Mouse (Mus musculus) thymus, adult 18-20 months (tissue): ENCODE results near the gene Txndc12.

Source experiments
- DNase-seq, 2 experiments: peaks; one replicate each; pipeline ENCODE4 v3.0.0; 2022; ENCODE audit warnings: mixed read lengths in 2 of 2

The Txndc12 gene

DNA sequence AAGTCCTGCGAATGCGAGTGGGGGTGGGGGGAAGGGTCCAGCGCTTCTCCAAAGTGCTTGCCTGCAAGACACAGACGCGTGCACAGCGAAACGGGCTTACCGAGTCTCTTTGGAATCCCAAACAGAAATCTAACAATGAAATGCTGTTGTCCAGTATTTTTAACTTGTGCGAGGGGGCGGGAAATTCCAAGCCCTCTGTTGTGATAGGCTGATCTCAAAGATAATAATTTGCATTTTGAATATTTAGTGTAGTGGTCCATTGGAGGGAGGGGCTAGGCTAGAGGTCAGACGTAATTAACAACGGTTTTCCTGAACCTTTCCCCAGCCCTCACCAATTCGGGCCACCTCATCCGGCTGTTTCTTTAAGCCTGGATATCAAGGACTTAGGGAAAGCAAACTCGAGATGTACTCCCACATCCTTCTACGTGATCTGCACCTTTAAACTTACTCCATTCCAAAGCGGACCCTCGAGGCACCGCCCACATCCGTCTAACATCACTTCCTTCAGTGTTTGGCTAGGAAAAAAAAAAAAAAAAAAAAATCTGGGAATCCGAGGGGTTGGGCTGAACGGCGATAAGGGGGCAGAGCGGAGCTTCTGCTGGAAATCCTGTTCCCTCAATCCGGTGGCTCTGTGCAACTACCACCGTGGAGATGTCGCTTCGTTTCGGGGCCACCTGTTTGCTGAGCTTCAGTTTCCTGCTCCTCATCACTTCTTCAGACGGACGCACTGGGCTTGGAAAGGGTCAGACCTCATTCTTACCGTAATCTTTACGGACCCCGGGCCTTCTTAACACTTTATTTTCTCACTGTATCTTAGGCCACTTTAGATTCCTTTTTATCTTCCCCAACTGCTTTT lies at the start of gene Txndc12:
TSS of gene Txndc12 (plus strand) at position 487 of the 856 bp plus-strand sequence.
- DNase-seq: peak; percentile 64 to 77

DNA sequence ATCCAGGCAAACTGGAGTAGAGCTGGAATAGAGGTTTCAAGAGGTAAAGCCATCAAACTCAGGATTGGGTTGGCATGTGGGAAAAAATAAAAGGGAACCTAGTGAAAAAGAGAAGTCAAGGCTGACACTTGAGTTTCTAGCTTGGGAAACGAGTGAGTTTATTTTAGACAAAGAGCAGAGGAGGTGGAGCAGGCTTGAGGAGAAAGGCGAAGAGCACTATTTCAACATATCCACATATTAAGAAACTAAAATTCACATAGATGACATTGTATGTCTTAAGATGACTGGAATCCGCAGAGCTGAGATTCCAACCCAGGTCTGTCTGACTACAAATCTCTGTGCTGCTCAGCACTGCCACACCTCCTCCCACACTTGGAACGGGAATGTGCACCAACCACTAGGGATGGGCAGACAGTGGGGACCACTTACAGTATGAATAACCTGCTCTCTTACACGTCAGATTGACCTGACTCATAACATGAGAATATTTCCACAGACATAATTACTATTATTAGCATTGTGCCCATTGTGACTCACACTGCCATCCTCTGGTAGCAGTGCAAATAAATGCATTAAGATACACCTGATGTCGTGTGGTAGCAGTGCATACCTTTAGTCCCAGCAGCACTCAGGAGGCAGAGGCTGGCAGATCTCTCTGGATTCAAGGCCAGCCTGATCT lies 45.0 kb upstream of the Txndc12 start:
- no peak for DNase-seq

DNA sequence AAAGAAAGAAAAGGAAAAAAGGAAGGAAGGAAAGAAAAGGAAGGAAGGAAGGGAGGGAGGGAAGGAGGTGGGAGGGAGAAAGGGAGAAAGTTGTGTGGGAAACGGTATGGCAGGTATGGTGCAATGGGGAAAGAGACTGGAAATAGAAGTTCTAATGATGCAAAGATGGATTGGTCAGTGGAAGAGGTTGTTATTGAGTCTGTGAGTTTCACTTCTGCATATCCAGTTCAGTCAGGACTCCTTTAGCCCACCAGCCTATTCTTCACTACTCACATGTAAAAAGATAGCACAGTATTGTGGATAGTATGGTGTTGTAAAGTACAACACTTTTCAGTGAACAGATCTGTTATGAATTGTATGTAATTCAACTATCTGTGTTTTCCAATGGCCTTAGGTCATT lies 43.9 kb upstream of the Txndc12 start:
- no peak for DNase-seq

GRCm38 (mm10) chr4:108793941-108794340 lies 40.5 kb upstream of the Txndc12 start:
- no peak for DNase-seq

DNA sequence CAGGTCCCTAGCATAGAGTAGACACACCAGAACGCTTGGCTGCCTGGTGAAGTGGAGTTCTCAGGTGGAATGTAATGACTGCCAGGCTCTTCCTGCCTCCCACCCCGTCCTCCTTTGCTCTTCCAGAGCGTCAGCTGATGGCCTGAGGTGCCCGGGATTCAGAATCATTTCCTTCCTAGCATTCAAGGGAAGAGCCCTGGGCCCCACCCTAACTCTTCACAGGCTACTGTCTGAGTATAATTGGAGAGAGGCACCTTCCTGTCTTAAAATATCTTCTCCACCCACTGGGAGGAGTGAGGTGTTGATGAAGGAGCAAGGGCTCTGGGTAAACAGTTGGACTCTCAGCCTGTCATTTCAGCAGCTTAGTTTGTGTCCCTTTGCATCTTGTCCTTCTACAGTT lies 37.7 kb upstream of the Txndc12 start:
- DNase-seq: no peak

- DNase-seq: peak in 1 of 2 experiments; percentile 4
These were observed 36.1 kb upstream of the Txndc12 start for GRCm38 (mm10) chr4:108798083-108798830.

- DNase-seq: no peak
These were observed 30.9 kb upstream of the Txndc12 start for GRCm38 (mm10) chr4:108803535-108803934.

- no peak for DNase-seq
These were observed 23.3 kb upstream of the Txndc12 start for GRCm38 (mm10) chr4:108811142-108811541.

GRCm38 (mm10) chr4:108811550-108811949 lies 22.9 kb upstream of the Txndc12 start:
- no peak for DNase-seq

DNA sequence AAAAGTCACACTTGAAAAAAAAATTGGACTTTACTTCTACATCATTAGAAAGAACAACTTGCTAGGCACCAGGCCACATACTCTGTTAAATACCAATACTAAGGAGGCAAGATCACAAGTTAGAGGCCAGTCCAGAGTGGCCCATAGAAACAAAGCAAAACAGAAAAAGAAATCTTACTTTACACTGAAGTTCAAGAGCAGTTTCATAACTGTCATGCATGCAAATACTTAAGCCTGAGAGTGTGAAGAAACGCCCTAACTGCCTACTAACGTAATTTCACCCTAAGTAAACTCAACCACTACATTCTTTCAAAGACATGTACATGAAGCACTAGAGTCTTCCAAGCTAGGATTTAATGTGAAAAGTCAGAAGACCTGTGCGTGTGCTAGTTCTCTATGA lies 8.7 kb upstream of the Txndc12 start:
- DNase-seq: no peak

DNA sequence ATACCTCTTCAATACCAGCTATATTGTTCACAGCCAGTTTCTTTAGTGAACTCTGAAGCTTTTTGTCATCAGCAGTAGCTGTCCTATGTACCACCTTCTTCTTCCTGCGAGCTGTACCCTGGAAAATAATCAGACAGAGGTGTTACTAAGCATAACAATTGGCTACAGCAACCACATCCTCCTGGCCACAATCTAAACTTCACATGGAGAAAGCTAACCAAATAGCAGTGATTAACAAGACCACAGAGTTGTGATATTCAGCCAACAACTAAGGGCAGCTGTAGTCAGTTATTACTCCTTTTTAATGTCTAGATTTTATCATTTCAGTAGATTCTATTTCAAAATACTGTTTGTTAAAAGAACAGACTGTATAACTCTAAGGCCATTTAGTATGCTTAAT lies 8.3 kb upstream of the Txndc12 start:
- DNase-seq: no peak

DNA sequence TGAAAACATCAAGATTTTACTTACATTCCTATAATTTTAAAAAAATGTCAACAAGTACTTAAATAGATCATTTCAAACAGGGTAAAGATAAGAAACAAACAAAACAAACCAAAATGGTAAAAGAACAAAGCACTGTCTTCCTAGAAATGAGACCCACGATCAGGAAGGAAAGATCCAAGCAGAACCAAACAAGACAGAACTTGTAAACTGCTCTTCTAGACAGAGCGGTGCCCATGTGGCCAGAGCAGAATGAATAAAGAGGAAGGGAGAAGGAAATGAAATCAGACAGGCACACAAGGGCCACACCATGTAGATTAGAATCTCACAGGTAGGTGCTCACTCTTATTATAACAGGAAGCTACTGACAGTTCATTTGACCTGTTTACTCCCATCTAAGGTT lies 7.8 kb upstream of the Txndc12 start:
- DNase-seq: no peak

DNA sequence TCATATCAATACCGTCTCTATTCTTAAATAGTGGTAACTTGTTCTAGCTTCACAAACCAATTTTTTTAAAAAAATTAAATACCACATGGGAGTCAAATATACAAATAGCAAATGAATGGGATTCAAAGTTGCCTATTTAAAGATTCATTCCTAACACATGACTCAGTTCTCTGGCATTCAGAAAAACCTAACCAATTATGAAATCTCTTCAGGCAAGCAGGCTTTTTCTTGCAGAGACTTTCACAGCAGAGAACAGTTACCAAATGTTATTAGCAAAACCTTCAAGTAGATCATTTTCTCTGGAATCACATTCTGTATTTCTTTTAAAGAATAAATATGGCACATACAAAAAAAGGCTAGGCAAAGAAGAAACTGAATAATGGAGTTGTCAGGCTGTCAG lies 3.7 kb upstream of the Txndc12 start:
- no peak for DNase-seq

- DNase-seq: peak; percentile 82 to 87
These were observed 1.2 kb upstream of the Txndc12 start, which contains the start of gene Btf3l4 for GRCm38 (mm10) chr4:108832916-108833827. Gene Btf3l4, minus strand, starts transcription at chr4:108833614.

- no peak for DNase-seq
These were observed 630 bp upstream of the Txndc12 start for GRCm38 (mm10) chr4:108833828-108834114.

DNA sequence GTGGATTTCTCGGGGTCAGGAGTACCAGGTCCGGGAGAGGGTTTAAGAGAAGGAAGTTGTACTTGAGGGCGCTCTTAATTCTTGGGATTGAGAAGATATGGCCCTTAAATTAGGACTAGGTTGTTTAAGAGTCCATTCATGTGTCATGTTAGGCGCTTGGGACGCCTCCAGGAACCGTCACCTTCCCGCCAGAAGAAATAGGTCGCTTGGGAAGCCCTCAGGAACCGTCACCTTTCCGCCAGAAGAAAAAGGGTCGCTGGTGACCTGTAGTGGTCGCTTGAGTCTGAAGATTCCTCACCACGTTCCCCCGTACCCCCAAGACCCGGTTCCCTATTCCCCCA lies 540 bp downstream of the Txndc12 start:
- DNase-seq: peak; percentile 4 to 19

- no peak for DNase-seq
These were observed 1.1 kb downstream of the Txndc12 start for GRCm38 (mm10) chr4:108835496-108835895.

- DNase-seq: no peak
These were observed 3.6 kb downstream of the Txndc12 start for GRCm38 (mm10) chr4:108838031-108838430.

DNA sequence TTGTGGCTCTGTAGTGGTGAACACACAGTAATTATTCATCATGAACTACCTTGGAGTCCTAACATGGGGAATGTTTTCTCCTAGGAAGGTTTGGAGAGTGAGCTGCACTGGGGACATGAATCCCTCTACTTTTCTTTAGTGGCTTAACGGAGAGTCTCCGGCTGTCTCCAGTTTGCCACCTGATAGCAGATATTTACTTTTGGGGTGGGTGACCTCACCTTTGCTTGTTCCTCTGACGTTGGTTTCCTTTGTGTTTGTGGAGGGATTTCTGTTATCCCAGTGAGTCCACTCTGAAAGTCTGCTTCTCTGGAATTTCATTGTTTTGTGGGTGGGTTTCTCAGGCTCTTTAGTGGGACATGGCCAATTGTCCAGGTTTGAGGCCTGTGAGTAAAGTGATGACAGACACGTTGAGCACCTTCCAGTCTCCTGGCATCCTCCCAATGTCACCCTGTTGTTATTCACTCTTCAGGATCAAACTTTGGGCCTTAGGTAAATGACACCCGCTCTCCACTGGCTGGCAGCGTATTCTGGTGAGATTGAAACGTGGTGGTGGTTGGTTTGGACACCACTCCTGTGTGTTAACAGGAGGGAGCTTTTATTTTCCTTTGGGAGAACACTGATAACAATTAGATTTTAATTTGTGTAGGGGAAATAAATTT lies 7.6 kb downstream of the Txndc12 start:
- no peak for DNase-seq

DNA sequence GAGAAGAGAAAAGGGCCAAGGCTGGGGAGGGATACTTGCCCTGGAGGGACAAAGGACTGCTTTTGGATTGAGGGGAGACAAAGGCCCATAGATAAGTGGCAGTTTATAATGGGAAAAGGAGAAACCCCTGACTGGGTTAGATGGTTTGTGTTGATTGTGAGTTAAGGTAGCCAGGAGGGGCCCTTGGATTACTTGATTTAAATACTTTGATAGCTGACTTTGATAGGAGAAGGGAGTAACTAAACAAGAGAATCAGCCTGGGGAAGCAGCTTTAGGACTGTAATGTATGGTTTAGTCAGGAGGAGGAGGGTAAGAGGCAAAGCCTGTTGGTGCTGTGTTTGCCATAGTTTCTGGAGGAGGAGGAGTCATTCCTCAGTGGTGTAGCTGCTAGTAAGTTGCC lies 8.9 kb downstream of the Txndc12 start:
- no peak for DNase-seq

- DNase-seq: no peak
These were observed 11.6 kb downstream of the Txndc12 start for GRCm38 (mm10) chr4:108845824-108846569.
